Mouse (Mus musculus): ENCODE data around the gene Ffar4. TPM values are rescaled to one million over a fixed set of nuclear protein-coding genes. Genes with fewer than 3 reads are reported as not detected.

Ffar4 gene
- polyA plus RNA-seq, 1 experiment: not detected

- TF ChIP-seq TAL1 (IDR thresholded peaks at IDR 0.05; ENCODE audit: low read length) (no peak), GATA1 (IDR thresholded peaks at IDR 0.05; ENCODE audit: low read length) (no peak)
- H3K36me3 ChIP-seq (ENCODE audit: control insufficient read depth): no peaks in the 10 kb centered on the region
Observed at GRCm38 (mm10) chr19:38156243-38156642, 59.4 kb downstream of the Ffar4 start.

GRCm38 (mm10) chr19:38161648-38162354 is 64.9 kb downstream of the Ffar4 start:
- H3K36me3 ChIP-seq (ENCODE audit: control insufficient read depth): no peaks in the 10 kb centered on the region
- TF ChIP-seq TAL1 (IDR thresholded peaks at IDR 0.05; ENCODE audit: low read length) (no peak), GATA1 (IDR thresholded peaks at IDR 0.05; ENCODE audit: low read length) (no peak)
- H3K27me3 ChIP-seq (ENCODE audit: control insufficient read depth): no peaks in the 10 kb centered on the region
- H3K9me3 ChIP-seq (ENCODE audit: control insufficient read depth, low read length): no peaks in the 10 kb centered on the region
- H3K4me3 ChIP-seq (replicated peaks): no peak overlapping the region
- H3K4me1 ChIP-seq (ENCODE audit: control insufficient read depth): no peaks in the 10 kb centered on the region

More at GRCm38 (mm10) chr19:38156243-38156642, 59.4 kb downstream of the Ffar4 start:
- Histone ChIP-seq H3K4me1 (ENCODE audit: control insufficient read depth) (no peaks in the 10 kb centered on the region), H3K4me3 (replicated peaks) (no peak overlapping the region), H3K27me3 (ENCODE audit: control insufficient read depth) (no peaks in the 10 kb centered on the region), H3K9me3 (ENCODE audit: control insufficient read depth, low read length) (no peaks in the 10 kb centered on the region)

Other genes with a start within 250 kb of the Ffar4 start
- gene Myof, start 53.5 kb upstream of the Ffar4 start, polyA plus RNA-seq (2012): 0.04 TPM in 1 of 2 replicates, not detected in the other
- gene Cep55, start 42.1 kb upstream of the Ffar4 start, polyA plus RNA-seq (2012): not detected in 2 replicates
- 0.58 and 0.82 TPM in 2 replicates for gene Rbp4, start 28.2 kb downstream of the Ffar4 start, polyA plus RNA-seq (2012)
- not detected in 2 replicates for gene Pde6c, start 35.7 kb downstream of the Ffar4 start, polyA plus RNA-seq (2012)
- gene Fra10ac1, start 127.1 kb downstream of the Ffar4 start, polyA plus RNA-seq (2012): 0.24 and 0.31 TPM in 2 replicates
- not detected in 2 replicates for gene Lgi1, start 167.5 kb downstream of the Ffar4 start, polyA plus RNA-seq (2012)

Data from erythroblast, embryonic 14.5 days (primary cell).